14 mouse cellular contexts compared by ENCODE assay signal in genomic region chr14:21703255-21703654, GRCm38 (mm10). TPM values are rescaled to one million over a fixed set of nuclear protein-coding genes. Genes with fewer than 3 reads are reported as not detected.
DNase-seq lines count a peak whose midpoint lies in the region; ATAC-seq lines count a peak whose summit lies in the region.
"Had no signal": no experiment of that assay in that cellular context is flagged by ENCODE, and none has a peak within 500 bp of the region (broad histone marks: within the 10 kb centered on the region; RNA-seq: fewer than 3 reads in every experiment).

No protein-coding gene starts in this region.

- peak; percentile 27; the same call in 1 of the 2 replicates for ATAC-seq in lung, embryonic 15.5 days (ENCODE audit: borderline replicate concordance, extremely low read depth, low FRiP score, low TSS enrichment)
- ATAC-seq in inflammation-experienced regulatory T-cells, adult 6 months, result no peak

- no peak overlapping the region; the same call in none of the 2 replicates for H3K27ac ChIP-seq in lung, embryonic 15.5 days
- no peak overlapping the region for H3K27ac ChIP-seq in midbrain, embryonic 10.5 days (replicated peaks)
- H3K27ac ChIP-seq: embryonic facial prominence, embryonic 15.5 days; neural tube, embryonic 13.5 days had no signal

- H3K4me3 ChIP-seq in lung, embryonic 15.5 days, result no peak overlapping the region
- H3K4me3 ChIP-seq in midbrain, embryonic 10.5 days, result no peak overlapping the region
- H3K4me3 ChIP-seq: embryonic facial prominence, embryonic 15.5 days; neural tube, embryonic 13.5 days had no signal

- no peak overlapping the region for H3K9ac ChIP-seq in lung, embryonic 15.5 days
- H3K9ac ChIP-seq: embryonic facial prominence, embryonic 15.5 days; neural tube, embryonic 13.5 days had no signal

- H3K4me2 ChIP-seq in lung, embryonic 15.5 days, result no peak overlapping the region
- H3K4me2 ChIP-seq: embryonic facial prominence, embryonic 15.5 days; neural tube, embryonic 13.5 days had no signal

- no peaks in the 10 kb centered on the region for H3K27me3 ChIP-seq in lung, embryonic 15.5 days
- H3K27me3 ChIP-seq in midbrain, embryonic 10.5 days (ENCODE audit: low read depth, poor library complexity, severe bottlenecking), result no peaks in the 10 kb centered on the region
- H3K27me3 ChIP-seq: embryonic facial prominence, embryonic 15.5 days; neural tube, embryonic 13.5 days had no signal

- peaks cover 25% of the 10 kb centered on the region for H3K4me1 ChIP-seq in lung, embryonic 15.5 days
- peaks cover 14% of the 10 kb centered on the region for H3K4me1 ChIP-seq in midbrain, embryonic 10.5 days

- peak; percentile 35 for DNase-seq in kidney, postnatal 10 days
- DNase-seq in kidney, adult 18-20 months, result no peak
- DNase-seq in brain, adult 2 months (ENCODE audit: low read depth, low spot score), result peak; percentile 50
- DNase-seq in heart, adult 9 months (ENCODE audit: low spot score in 2 of 2), result peak; percentile 30 to 72
- no peak for DNase-seq in midbrain, embryonic 10.5 days (ENCODE audit: low spot score)
- DNase-seq in thymus, postnatal 10 days (ENCODE audit: low spot score in 2 of 2), result no peak
- DNase-seq: cerebellum, postnatal 10 days; left cerebral cortex, postnatal 4 days had no signal

- H3K9me3 ChIP-seq in lung, embryonic 15.5 days, result no peaks in the 10 kb centered on the region
- no peaks in the 10 kb centered on the region for H3K9me3 ChIP-seq in midbrain, embryonic 10.5 days (replicated peaks)
- H3K9me3 ChIP-seq: embryonic facial prominence, embryonic 15.5 days; neural tube, embryonic 13.5 days had no signal

- H3K36me3 ChIP-seq in lung, embryonic 15.5 days, result no peaks in the 10 kb centered on the region
- no peaks in the 10 kb centered on the region for H3K36me3 ChIP-seq in midbrain, embryonic 10.5 days
- H3K36me3 ChIP-seq: embryonic facial prominence, embryonic 15.5 days; neural tube, embryonic 13.5 days had no signal

- WGBS in lung, embryonic 15.5 days, result 28% methylated on average over 5 of the region's 5 CpGs
- 80% methylated on average over 5 of the region's 5 CpGs for WGBS in midbrain, embryonic 10.5 days

RNA-seq across cellular contexts. Expression of gene Dupd1, which starts 11.1 kb away (rescaled TPM):
- not detected in 2 replicates for polyA plus RNA-seq in lung, embryonic 15.5 days (2015; fragmentation: Nextera tagmentation; extraction: Ambion mirVana)
- not detected in 2 replicates for polyA plus RNA-seq in midbrain, embryonic 10.5 days (2016; fragmentation: Nextera tagmentation; extraction: Ambion mirVana)
- not detected for polyA plus RNA-seq in inflammation-experienced regulatory T-cells, adult 6 months (2017; shearing (Covaris generic))
- polyA plus RNA-seq: embryonic facial prominence, embryonic 15.5 days; hindbrain, embryonic 11.5 days; large intestine, adult 2 months; neural tube, embryonic 13.5 days had no signal

RNA-seq across cellular contexts. Expression of gene Samd8, which starts 47.1 kb away (rescaled TPM):
- 8.2 and 9.4 TPM in 2 replicates for polyA plus RNA-seq in lung, embryonic 15.5 days (2015; fragmentation: Nextera tagmentation; extraction: Ambion mirVana)
- 10.0 and 11.1 TPM in 2 replicates for polyA plus RNA-seq in midbrain, embryonic 10.5 days (2016; fragmentation: Nextera tagmentation; extraction: Ambion mirVana)
- polyA plus RNA-seq in inflammation-experienced regulatory T-cells, adult 6 months (2017; shearing (Covaris generic)), result 1 to 10 TPM; 2.6 to 4.4 (median 3.7) TPM

RNA-seq across cellular contexts. Expression of gene Dusp13, which starts 47.7 kb away (rescaled TPM):
- not detected in 2 replicates for polyA plus RNA-seq in lung, embryonic 15.5 days (2015; fragmentation: Nextera tagmentation; extraction: Ambion mirVana)
- polyA plus RNA-seq in midbrain, embryonic 10.5 days (2016; fragmentation: Nextera tagmentation; extraction: Ambion mirVana), result not detected in 2 replicates
- not detected for polyA plus RNA-seq in inflammation-experienced regulatory T-cells, adult 6 months (2017; shearing (Covaris generic))
- polyA plus RNA-seq: hindbrain, embryonic 11.5 days; neural tube, embryonic 13.5 days had no signal

Comparison
In these comparisons a context has a peak if more than half of its experiments do, and no peak if none do; other contexts are left out.
1. DNase-seq: peak in kidney, postnatal 10 days (single experiment), brain, adult 2 months (single experiment) and heart, adult 9 months (2 of 2); none in kidney, adult 18-20 months (single experiment), midbrain, embryonic 10.5 days (single experiment) and thymus, postnatal 10 days (0 of 2).